Mouse (Mus musculus) cortical plate, adult 2 months (tissue): ENCODE data around the gene Dpf1.

Source experiments
- CTCF ChIP-seq: fragments of 200-500 bp; IDR thresholded peaks from 2 replicates; pipeline ENCODE4 v1.5.1; 2011; ENCODE audit warnings: mild to moderate bottlenecking, control low read depth, low read length; ENCODE audit not compliant: insufficient read depth; ENCODE audit errors: extremely low read depth
- POLR2A ChIP-seq: fragments of 200-500 bp; IDR thresholded peaks from 2 replicates; pipeline ENCODE4 v1.6.1; 2011; ENCODE audit warnings: mild to moderate bottlenecking, low read length, control low read depth; ENCODE audit not compliant: insufficient read depth; ENCODE audit errors: extremely low read depth

- no peak for TF ChIP-seq CTCF
- TF ChIP-seq POLR2A, result no peak
Observed at GRCm38 (mm10) chr7:29350489-29350888, 46.7 kb downstream of the Dpf1 start.
